Mouse (Mus musculus): ENCODE data around the gene Rab34.

DNA sequence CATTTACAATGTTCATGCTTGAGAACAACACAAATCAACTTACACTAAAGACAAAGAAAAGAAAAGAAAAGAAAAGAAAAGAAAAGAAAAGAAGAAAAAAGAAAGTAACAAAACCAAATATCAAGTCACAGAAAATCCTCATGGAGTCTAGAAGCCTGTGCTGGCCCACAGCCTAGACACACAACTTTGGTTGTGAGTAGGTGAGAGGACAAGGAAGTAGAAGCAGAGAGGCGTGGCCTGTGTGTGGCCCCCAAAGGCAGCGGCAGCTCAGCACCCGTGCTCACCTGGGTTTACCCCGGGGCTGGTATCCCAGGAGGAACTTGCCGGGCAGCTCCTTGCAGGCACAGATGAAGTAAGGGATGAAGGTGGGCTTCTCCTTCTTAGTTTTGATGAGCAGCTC, 23.3 kb downstream of the Rab34 start:
- TF ChIP-seq CTCF (conservative IDR thresholded peaks at IDR 0.05; ENCODE audit: insufficient read depth, insufficient read length, low read depth, low read length) (no peak), POLR2A (IDR thresholded peaks at IDR 0.05; ENCODE audit: low read depth, low read length) (no peak)
